Mouse (Mus musculus): Measurements from ENCODE around the gene Ptpn3.

- TF ChIP-seq CTCF (IDR thresholded peaks at IDR 0.05; ENCODE audit: low read depth, low read length), result no peak
- no peak for TF ChIP-seq POLR2A (IDR thresholded peaks at IDR 0.05; ENCODE audit: extremely low read depth, insufficient read depth, low read length)
Observed at GRCm38 (mm10) chr4:57153068-57153835, 148.4 kb downstream of the Ptpn3 start.
